ENCODE assay signal across 9 mouse cellular contexts in genomic region chr5:103856286-103857009, GRCm38 (mm10). TPM values are rescaled to one million over a fixed set of nuclear protein-coding genes. Genes with fewer than 3 reads are reported as not detected.
DNase-seq lines count a peak whose midpoint lies in the region; ATAC-seq lines count a peak whose summit lies in the region.
"Had no signal": no experiment of that assay in that cellular context is flagged by ENCODE, and none has a peak within 500 bp of the region (broad histone marks: within the 10 kb centered on the region; RNA-seq: fewer than 3 reads in every experiment).

No protein-coding gene starts in this region.

- peak; percentile 43 for DNase-seq in adrenal gland, adult 2 months
- no peak for DNase-seq in adrenal gland, postnatal 4 days (ENCODE audit: low spot score in 2 of 2)
- DNase-seq in embryonic facial prominence, embryonic 10.5 days (ENCODE audit: low spot score) = peak; percentile 23
- DNase-seq in kidney, adult 8-10 months = peak; percentile 47 to 48
- DNase-seq in right cerebral cortex, postnatal 4 days = no peak

- H3K36me3 ChIP-seq in neural tube, embryonic 12.5 days = no peaks in the 10 kb centered on the region; the same call in 1 of the 2 replicates
- peaks cover 4% of the 10 kb centered on the region; the same call in 1 of the 2 replicates for H3K36me3 ChIP-seq in neural tube, embryonic 15.5 days
- H3K36me3 ChIP-seq in embryonic facial prominence, embryonic 10.5 days (replicated peaks) = peaks cover 15% of the 10 kb centered on the region; the same call in 1 of the 2 replicates

- WGBS in neural tube, embryonic 12.5 days = 63% methylated on average over 5 of the region's 5 CpGs
- WGBS in neural tube, embryonic 15.5 days = 61% methylated on average over 5 of the region's 5 CpGs
- WGBS in embryonic facial prominence, embryonic 10.5 days = 60% methylated on average over 5 of the region's 5 CpGs

- H3K27ac ChIP-seq in neural tube, embryonic 12.5 days = no peak overlapping the region
- H3K27ac ChIP-seq in neural tube, embryonic 15.5 days (replicated peaks) = no peak overlapping the region
- 0 out of 2 replicates have a peak overlapping the region, but pooled peaks have one; percentile 24 for H3K27ac ChIP-seq in embryonic facial prominence, embryonic 10.5 days (replicated peaks)
- H3K27ac ChIP-seq: heart, embryonic 15.5 days had no signal

- H3K27me3 ChIP-seq in neural tube, embryonic 12.5 days (replicated peaks) = no peaks in the 10 kb centered on the region
- H3K27me3 ChIP-seq in neural tube, embryonic 15.5 days (replicated peaks) = no peaks in the 10 kb centered on the region
- no peaks in the 10 kb centered on the region for H3K27me3 ChIP-seq in embryonic facial prominence, embryonic 10.5 days (replicated peaks; ENCODE audit: low read depth, poor library complexity, severe bottlenecking)
- H3K27me3 ChIP-seq: heart, embryonic 15.5 days had no signal

- H3K9me3 ChIP-seq in neural tube, embryonic 12.5 days = no peaks in the 10 kb centered on the region
- H3K9me3 ChIP-seq in neural tube, embryonic 15.5 days (replicated peaks) = no peaks in the 10 kb centered on the region
- no peaks in the 10 kb centered on the region for H3K9me3 ChIP-seq in embryonic facial prominence, embryonic 10.5 days
- H3K9me3 ChIP-seq: heart, embryonic 15.5 days had no signal

- H3K4me1 ChIP-seq in neural tube, embryonic 12.5 days = no peaks in the 10 kb centered on the region
- H3K4me1 ChIP-seq in neural tube, embryonic 15.5 days = peaks cover 20% of the 10 kb centered on the region
- H3K4me1 ChIP-seq in embryonic facial prominence, embryonic 10.5 days = peaks cover 11% of the 10 kb centered on the region

- H3K9ac ChIP-seq in neural tube, embryonic 12.5 days = no peak overlapping the region
- H3K9ac ChIP-seq in neural tube, embryonic 15.5 days (replicated peaks) = no peak overlapping the region
- H3K9ac ChIP-seq: heart, embryonic 15.5 days had no signal

- 0 out of 2 replicates have a peak, but pooled peaks have one; percentile 45 for ATAC-seq in neural tube, embryonic 12.5 days (ENCODE audit: low FRiP score, low read depth)
- ATAC-seq in neural tube, embryonic 15.5 days (ENCODE audit: low FRiP score) = no peak
- ATAC-seq in megakaryocyte, adult 5-6 weeks (ENCODE audit: poor library complexity, severe bottlenecking) = peak; percentile 90

- H3K4me3 ChIP-seq in neural tube, embryonic 12.5 days = no peak overlapping the region
- H3K4me3 ChIP-seq in neural tube, embryonic 15.5 days (replicated peaks) = no peak overlapping the region
- no peak overlapping the region for H3K4me3 ChIP-seq in embryonic facial prominence, embryonic 10.5 days
- H3K4me3 ChIP-seq: heart, embryonic 15.5 days had no signal

- no peak overlapping the region for H3K4me2 ChIP-seq in neural tube, embryonic 12.5 days (replicated peaks)
- H3K4me2 ChIP-seq in neural tube, embryonic 15.5 days = no peak overlapping the region
- H3K4me2 ChIP-seq: heart, embryonic 15.5 days had no signal

RNA-seq across cellular contexts. Expression of gene Klhl8, which starts 54.6 kb away (rescaled TPM):
- 10 to 100 TPM; 15.2 to 17.7 TPM for total RNA-seq in adrenal gland, adult 2 months (2021)
- 3.7 and 4.0 TPM in 2 replicates for polyA plus RNA-seq in adrenal gland, adult 2 months (2012; rRNA removed)
- total RNA-seq in adrenal gland, postnatal 4 days (2021) = 10 to 100 TPM; 18.7 to 19.3 TPM
- 18.4 and 21.1 TPM in 2 replicates for polyA plus RNA-seq in neural tube, embryonic 12.5 days (2016; fragmentation: Nextera tagmentation; extraction: Ambion mirVana)
- 34.9 and 38.1 TPM in 2 replicates for polyA plus RNA-seq in neural tube, embryonic 15.5 days (2015; fragmentation: Nextera tagmentation; extraction: Ambion mirVana)
- polyA plus RNA-seq in embryonic facial prominence, embryonic 10.5 days (2016; fragmentation: Nextera tagmentation; extraction: Ambion mirVana) = 11.9 and 12.1 TPM in 2 replicates
- total RNA-seq in megakaryocyte, adult 5-6 weeks (2015) = 0.21 and 0.87 TPM in 2 replicates
- total RNA-seq in megakaryocyte, adult 5-6 weeks (2017) = 0.95 and 2.0 TPM in 2 replicates

Comparison
In these comparisons a context has a peak if more than half of its experiments do, and no peak if none do; other contexts are left out.
1. DNase-seq: peak in adrenal gland, adult 2 months (single experiment), embryonic facial prominence, embryonic 10.5 days (single experiment) and kidney, adult 8-10 months (2 of 2); none in adrenal gland, postnatal 4 days (0 of 2) and right cerebral cortex, postnatal 4 days (single experiment).